Mouse (Mus musculus) yolk sac, embryonic 10.5 days (tissue): ENCODE data around the gene Lrrc34.

ENCODE experiments used
- DNase-seq: peaks from one replicate; pipeline ENCODE4 v3.0.0-alpha.2; 2017; ENCODE audit warnings: low spot score

Gene Lrrc34

DNA sequence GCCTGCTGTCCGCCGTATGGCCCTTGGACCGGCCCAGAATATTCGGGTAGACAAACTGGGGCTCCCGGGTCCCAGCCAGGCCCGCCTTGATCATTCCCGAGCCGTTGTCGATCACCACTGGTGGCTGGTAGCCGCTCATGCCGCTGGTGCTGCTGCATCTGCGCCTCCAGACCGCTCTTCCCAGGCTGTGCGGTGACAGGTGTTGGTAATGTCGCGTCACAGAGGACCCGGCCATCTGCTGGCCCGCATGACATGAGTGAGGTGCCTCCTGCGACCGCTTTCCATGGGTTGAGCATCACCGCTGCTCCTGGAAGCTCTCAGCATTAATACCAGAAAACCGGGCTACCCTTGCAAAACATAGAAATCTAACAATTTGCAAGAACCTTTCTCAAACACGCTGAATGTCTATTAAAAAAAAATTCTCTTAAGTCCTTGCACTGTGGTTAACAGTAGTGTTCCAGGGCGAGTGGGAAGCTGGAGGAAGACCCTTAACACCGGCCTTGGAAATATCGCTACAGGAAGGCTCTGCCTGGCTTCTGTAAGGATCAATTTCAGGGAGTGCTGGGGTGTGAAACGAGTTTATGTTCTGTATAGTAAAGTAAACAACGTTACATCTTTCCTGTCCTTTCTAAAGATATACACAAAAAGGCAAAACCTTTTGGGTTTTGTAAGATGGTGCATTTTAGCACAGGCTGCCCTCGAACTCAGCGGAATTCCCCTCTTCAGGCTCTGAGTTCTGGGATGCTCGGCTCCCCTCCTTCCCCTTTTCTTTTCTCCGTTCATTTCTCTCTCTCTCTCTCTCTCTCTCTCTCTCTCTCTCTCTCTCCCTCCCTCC, 47.7 kb downstream of the Lrrc34 start, which contains the start of gene Actrt3:
Gene Actrt3 (minus strand): TSS at position 229 of the 835 bp plus-strand sequence.
- peak; percentile 21 for DNase-seq

DNA sequence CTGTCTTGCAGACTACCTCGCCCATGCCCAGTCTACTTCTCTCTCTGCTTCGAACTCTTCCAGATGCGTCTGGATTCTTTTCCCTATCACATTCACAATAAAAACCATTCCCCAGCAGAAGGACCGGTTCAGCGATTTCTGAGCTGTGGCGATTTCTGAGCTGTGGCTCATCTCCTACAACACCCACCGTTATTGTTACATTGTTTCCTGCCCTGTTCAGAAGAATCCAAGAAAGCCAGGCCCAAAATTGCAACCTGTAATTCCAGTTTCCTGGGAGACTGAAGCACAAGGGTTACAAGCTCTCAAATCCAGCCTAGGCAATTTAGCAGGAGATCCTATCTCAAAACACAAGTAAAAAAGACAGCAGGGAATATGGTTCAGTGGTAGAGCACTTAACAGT, 50.4 kb downstream of the Lrrc34 start:
- no peak for DNase-seq

DNA sequence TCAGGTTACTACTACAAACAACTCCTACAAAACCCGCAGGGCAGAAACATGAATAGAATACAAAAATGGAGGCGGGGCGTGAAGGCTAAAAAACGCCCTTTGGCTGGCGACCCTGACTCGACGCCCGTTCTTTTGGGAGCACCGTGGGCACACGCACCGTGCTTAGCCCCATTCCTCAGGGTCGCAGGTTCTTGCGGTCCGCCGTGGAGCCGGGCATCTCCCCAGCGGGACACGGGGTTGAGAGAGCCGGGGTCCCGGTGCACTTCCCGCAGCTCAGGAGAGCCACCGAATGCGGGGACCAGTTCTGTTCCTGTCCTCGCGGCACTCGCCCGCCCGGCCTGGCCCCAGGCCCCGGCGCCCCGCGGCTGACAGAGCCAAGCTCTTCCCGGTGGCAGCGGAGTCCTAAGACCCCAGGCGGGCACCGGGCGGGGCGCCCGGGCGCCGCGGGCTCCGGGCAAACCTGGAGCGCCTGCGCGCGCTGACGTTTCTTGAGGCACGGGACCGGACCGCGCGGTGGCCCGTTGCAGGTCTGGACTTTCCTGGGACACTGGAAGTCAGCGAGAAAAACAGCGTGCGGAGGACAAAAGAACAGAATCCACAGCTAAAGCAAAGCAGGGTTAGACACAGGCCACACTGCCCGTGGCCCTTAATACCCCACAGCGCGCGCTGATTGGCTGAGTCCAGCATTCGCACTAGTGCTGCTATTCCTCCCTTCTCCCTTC, 52.4 kb downstream of the Lrrc34 start:
- peak; percentile 35 for DNase-seq

DNA sequence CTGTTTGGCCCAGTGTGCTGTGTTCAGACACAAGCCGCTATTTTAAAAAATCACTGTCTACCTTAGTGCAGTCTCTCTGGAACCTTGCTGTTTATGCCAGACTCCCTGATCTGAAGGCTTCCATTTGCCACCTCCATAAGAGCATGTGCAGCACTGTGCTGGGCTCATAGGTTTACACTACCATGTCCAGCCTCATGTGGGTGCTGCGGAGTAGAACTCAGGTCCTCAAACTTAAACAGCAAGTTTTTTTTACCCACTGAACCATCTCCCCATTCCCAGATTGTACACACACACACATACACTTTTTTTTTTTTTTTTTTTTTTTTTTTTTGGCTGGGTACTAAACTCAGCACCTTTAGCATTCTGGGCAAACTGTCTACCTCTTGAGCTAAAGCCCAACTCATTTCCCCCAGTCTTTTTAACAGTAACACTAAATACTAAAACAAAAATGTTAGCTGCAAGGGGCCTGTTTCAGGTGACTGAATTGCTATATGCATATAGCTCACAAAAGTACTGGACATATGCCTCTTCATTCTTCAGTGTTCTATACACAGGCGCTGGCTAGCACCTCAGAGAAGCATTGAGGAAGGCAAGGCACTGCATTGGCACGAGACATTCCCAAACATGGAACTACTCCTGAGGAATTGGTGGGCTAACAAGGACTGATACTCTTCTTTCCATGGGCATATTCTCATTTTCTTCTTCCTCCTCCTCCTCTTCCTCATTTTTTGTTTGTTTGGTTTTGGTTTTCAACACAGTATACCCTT, 53.8 kb downstream of the Lrrc34 start:
- no peak for DNase-seq

DNA sequence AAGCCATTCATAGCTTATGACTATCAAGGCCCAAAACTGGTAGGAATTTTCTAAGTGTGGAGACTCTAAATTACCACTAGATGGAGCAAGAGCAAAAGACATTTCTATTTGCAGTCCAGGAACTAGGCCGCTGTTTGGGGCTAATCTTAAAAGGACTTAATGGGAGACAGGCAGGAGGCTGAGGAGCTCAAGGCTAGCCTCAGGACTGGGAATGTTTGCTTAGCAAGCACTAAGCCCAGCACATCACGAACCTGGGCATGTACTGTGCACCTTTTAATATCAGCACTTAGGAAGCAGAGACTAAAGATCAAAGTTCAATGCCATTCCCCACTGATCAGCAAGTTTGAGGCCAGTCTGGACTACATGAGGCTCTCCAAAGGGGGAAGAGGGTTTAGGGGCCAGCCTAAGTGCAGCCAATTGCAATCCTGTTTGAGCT, 55.2 kb downstream of the Lrrc34 start:
- peak; percentile 46 for DNase-seq

DNA sequence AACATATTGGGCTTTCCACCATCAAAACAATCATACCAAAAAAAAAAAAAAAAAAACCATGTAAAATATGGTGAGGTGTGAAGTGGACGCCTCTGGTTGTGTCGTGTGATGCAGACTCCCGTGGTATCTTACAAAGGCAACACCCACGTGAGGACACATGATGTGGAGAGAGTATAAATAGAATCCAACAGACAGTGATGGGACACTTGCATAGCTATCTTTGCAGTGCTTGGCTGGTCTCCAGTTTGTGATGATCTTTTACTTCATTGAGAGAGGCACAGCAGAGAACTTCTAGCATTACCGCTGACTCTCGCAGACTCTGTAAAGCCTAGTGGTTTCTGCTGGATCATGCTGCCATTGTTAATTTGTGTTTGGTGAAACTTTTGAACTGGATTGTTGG, 58.8 kb downstream of the Lrrc34 start:
- no peak for DNase-seq
